Mouse (Mus musculus) duodenum, adult 2 months (tissue): ENCODE data around the gene Ryr3. TPM values are rescaled to one million over a fixed set of nuclear protein-coding genes. Genes with fewer than 3 reads are reported as not detected.

Source experiments
- polyA plus RNA-seq: library from polyadenylated mRNA; depleted of rRNA; stranded (reverse); fragments of >200 nt; gene quantifications from 2 replicates; pipeline ENCODE4 v1.2.3, GENCODE M21; 2012; ENCODE audit warnings: low replicate concordance; rRNA removed

The Ryr3 gene
- polyA plus RNA-seq = 0.07 and 0.48 TPM in 2 replicates

GRCm38 (mm10) chr2:113216746-113217461, at the start of gene Ryr3:
Gene Ryr3 (minus strand): TSS chr2:113217096.

Other genes with a start within 250 kb of the Ryr3 start
- not detected in 2 replicates for gene Tmco5b, start 68.6 kb upstream of the Ryr3 start, polyA plus RNA-seq
- gene Fmn1, start 110.6 kb upstream of the Ryr3 start, polyA plus RNA-seq = 2.5 and 4.3 TPM in 2 replicates